Mouse (Mus musculus) heart, postnatal 0 days (tissue): ENCODE results near the gene Cpsf2. TPM values are rescaled to one million over a fixed set of nuclear protein-coding genes. Genes with fewer than 3 reads are reported as not detected.

Experiments used
- ATAC-seq: fragments of 200-750 bp; cut with Nextera tagmentation; 2 replicates; pipeline ENCODE4 v1.8.0; 2017; ENCODE audit warnings: low read depth, moderate number of reproducible peaks, moderate library complexity; ENCODE audit not compliant: insufficient read depth
- DNase-seq: peaks from one replicate; pipeline ENCODE4 v3.0.0-alpha.2; 2016; ENCODE audit warnings: low spot score
- H3K27ac ChIP-seq: fragments of 300-500 bp; sonication (generic); 2 replicates; pipeline ENCODE4 v1.5.1; 2014; ENCODE audit warnings: low read depth, mild to moderate bottlenecking
- H3K27me3 ChIP-seq: fragments of 300-500 bp; sonication (generic); 2 replicates; pipeline ENCODE4 v1.6.1; 2014; ENCODE audit warnings: low read length, mixed read lengths; ENCODE audit not compliant: control insufficient read depth, insufficient read depth
- H3K36me3 ChIP-seq: fragments of 300-500 bp; sonication (generic); replicated peaks from 2 replicates; pipeline ENCODE4 v1.6.1; 2014; ENCODE audit warnings: low read length, mixed read lengths; ENCODE audit not compliant: control insufficient read depth, insufficient read depth
- H3K4me1 ChIP-seq: fragments of 300-500 bp; sonication (generic); 2 replicates; pipeline ENCODE4 v1.6.1; 2014; ENCODE audit warnings: antibody characterized with exemption; ENCODE audit not compliant: control insufficient read depth, insufficient read depth
- H3K4me2 ChIP-seq: fragments of 300-500 bp; sonication (generic); 2 replicates; pipeline ENCODE4 v1.6.1; 2014; ENCODE audit warnings: low read depth, mild to moderate bottlenecking, low read length, moderate library complexity
- H3K4me3 ChIP-seq: fragments of 300-500 bp; sonication (generic); 2 replicates; pipeline ENCODE4 v1.5.1; 2014; ENCODE audit warnings: low read depth, low read length
- H3K9ac ChIP-seq: fragments of 300-500 bp; sonication (generic); replicated peaks from 2 replicates; pipeline ENCODE4 v1.6.1; 2014; ENCODE audit warnings: low read depth, low read length, mixed read lengths
- H3K9me3 ChIP-seq: fragments of 300-500 bp; sonication (generic); replicated peaks from 2 replicates; pipeline ENCODE4 v1.6.1; 2016; ENCODE audit warnings: low read length; ENCODE audit not compliant: control insufficient read depth
- CTCF ChIP-seq: IDR thresholded peaks from 2 replicates; pipeline ENCODE4 v1.5.1; 2016; ENCODE audit warnings: antibody characterized with exemption, control low read depth, low read depth
- EP300 ChIP-seq: IDR thresholded peaks from 2 replicates; pipeline ENCODE4 v1.6.1; 2016; ENCODE audit warnings: antibody characterized with exemption, low read depth
- WGBS: fragments of 180-500 bp; shearing (Covaris S2); extraction: QIAGEN DNeasy Blood & Tissue Kit; methylation state at CpG from one replicate; pipeline ENCODE4 v1.1.7; 2014; 5-methylcytosine and 5-hydroxymethylcytosine counted together
- polyA plus RNA-seq: library from polyadenylated mRNA; unstranded; fragments of >200 nt; fragmentation: Nextera tagmentation; extraction: Ambion mirVana; gene quantifications from 2 replicates; pipeline ENCODE4 v1.2.1, GENCODE M21; 2015
- total RNA-seq: library from RNA; depleted of rRNA; stranded (reverse); fragments of >200 nt; gene quantifications from 2 replicates; pipeline ENCODE4 v1.2.3, GENCODE M21; 2014; ENCODE audit warnings: low replicate concordance

The Cpsf2 gene
- total and polyA plus RNA-seq, 2 experiments from 2014 or later: 12.2 to 15.3 TPM

- Histone ChIP-seq H3K4me1 (peaks cover 27% of the 10 kb centered on the region), H3K9me3 (no peaks in the 10 kb centered on the region), H3K4me3 (no peak overlapping the region), H3K4me2 (peak overlapping the region; percentile 63; the same call in 1 of the 2 replicates), H3K9ac (no peak overlapping the region), H3K27me3 (no peaks in the 10 kb centered on the region), H3K27ac (no peak overlapping the region), H3K36me3 (peaks cover 6% of the 10 kb centered on the region; the same call in 1 of the 2 replicates)
- DNase-seq: no peak
- WGBS: 90% methylated on average over 10 of the region's 10 CpGs
- no peak for ATAC-seq
- TF ChIP-seq CTCF: no peak
- no peak for TF ChIP-seq EP300
Observed at GRCm38 (mm10) chr12:101977404-101977915, 1.7 kb downstream of the Cpsf2 start.

GRCm38 (mm10) chr12:101978162-101978561 is 2.4 kb downstream of the Cpsf2 start:
- Histone ChIP-seq H3K4me3 (no peak overlapping the region), H3K36me3 (peaks cover 13% of the 10 kb centered on the region), H3K9me3 (no peaks in the 10 kb centered on the region), H3K27ac (no peak overlapping the region), H3K27me3 (no peaks in the 10 kb centered on the region), H3K9ac (no peak overlapping the region), H3K4me2 (no peak overlapping the region), H3K4me1 (peaks cover 27% of the 10 kb centered on the region)
- WGBS: 72% methylated on average over 5 of the region's 5 CpGs
- DNase-seq: no peak
- ATAC-seq: no peak
- TF ChIP-seq EP300 (no peak), CTCF (no peak)

- no peak for DNase-seq
- Histone ChIP-seq H3K36me3 (peaks cover 17% of the 10 kb centered on the region), H3K9me3 (no peaks in the 10 kb centered on the region), H3K27me3 (no peaks in the 10 kb centered on the region), H3K4me1 (peaks cover 27% of the 10 kb centered on the region), H3K4me2 (no peak overlapping the region), H3K27ac (no peak overlapping the region), H3K9ac (no peak overlapping the region), H3K4me3 (no peak overlapping the region)
- WGBS: 84% methylated on average over 1 of the region's 1 CpGs
- TF ChIP-seq CTCF: no peak
- no peak for TF ChIP-seq EP300
- ATAC-seq: no peak
Observed at GRCm38 (mm10) chr12:101978588-101978987, 2.8 kb downstream of the Cpsf2 start.

GRCm38 (mm10) chr12:101979213-101979750 is 3.5 kb downstream of the Cpsf2 start:
- Histone ChIP-seq H3K27me3 (no peaks in the 10 kb centered on the region), H3K9me3 (no peaks in the 10 kb centered on the region), H3K9ac (no peak overlapping the region), H3K4me3 (no peak overlapping the region), H3K36me3 (peaks cover 24% of the 10 kb centered on the region), H3K27ac (no peak overlapping the region), H3K4me2 (no peak overlapping the region), H3K4me1 (peaks cover 26% of the 10 kb centered on the region)
- TF ChIP-seq CTCF: no peak
- TF ChIP-seq EP300: no peak
- DNase-seq: no peak
- ATAC-seq: no peak
- 80% methylated on average over 8 of the region's 8 CpGs for WGBS

- no peak overlapping the region for H3K4me3 ChIP-seq
- H3K9me3 ChIP-seq: no peaks in the 10 kb centered on the region
- DNase-seq (no peak), ATAC-seq (no peak)
- WGBS: 38% methylated on average over 5 of the region's 5 CpGs
- peaks cover 19% of the 10 kb centered on the region for H3K4me1 ChIP-seq
- H3K27ac ChIP-seq: no peak overlapping the region
- H3K27me3 ChIP-seq: no peaks in the 10 kb centered on the region
- H3K36me3 ChIP-seq: peaks cover 30% of the 10 kb centered on the region
- TF ChIP-seq CTCF: no peak
- no peak for TF ChIP-seq EP300
- no peak overlapping the region for H3K4me2 ChIP-seq
- no peak overlapping the region for H3K9ac ChIP-seq
Observed at GRCm38 (mm10) chr12:101980266-101980665, 4.5 kb downstream of the Cpsf2 start.

- Histone ChIP-seq H3K9me3 (no peaks in the 10 kb centered on the region), H3K27me3 (no peaks in the 10 kb centered on the region), H3K27ac (no peak overlapping the region), H3K4me1 (peaks cover 17% of the 10 kb centered on the region), H3K4me2 (no peak overlapping the region), H3K9ac (no peak overlapping the region), H3K36me3 (peaks cover 34% of the 10 kb centered on the region), H3K4me3 (no peak overlapping the region)
- no peak for ATAC-seq
- 81% methylated on average over 2 of the region's 2 CpGs for WGBS
- TF ChIP-seq EP300: no peak
- TF ChIP-seq CTCF: no peak
- no peak for DNase-seq
Observed at GRCm38 (mm10) chr12:101981559-101981958, 5.8 kb downstream of the Cpsf2 start.
